Mouse (Mus musculus) MEL (cell line): ENCODE results near the gene 1700001C19Rik.

Experiments used
- CTCF ChIP-seq, 3 experiments: IDR thresholded peaks in 2 of 3; conservative IDR thresholded peaks in 1 of 3; 2 replicates each; pipeline ENCODE4 v1.5.1; 2011 to 2012; ENCODE audit warnings: low read length in 3 of 3, low read depth in 2 of 3, mild to moderate bottlenecking in 2 of 3, improper control_type of control experiment in 1 of 3, inconsistent platforms in 1 of 3, mixed read lengths in 1 of 3, moderate library complexity in 1 of 3; ENCODE audit not compliant: control insufficient read depth in 1 of 3, insufficient read depth in 1 of 3, poor library complexity in 1 of 3, severe bottlenecking in 1 of 3
- E2F4 ChIP-seq: IDR thresholded peaks from 2 replicates; pipeline ENCODE4 v1.6.1; 2011; ENCODE audit warnings: low read depth, low read length, improper control_type of control experiment, borderline replicate concordance
- EP300 ChIP-seq, 2 experiments: IDR thresholded peaks; 2 replicates each; pipeline ENCODE4 v1.6.1; 2011; ENCODE audit warnings: improper control_type of control experiment in 2 of 2, low read length in 2 of 2, low read depth in 1 of 2, mild to moderate bottlenecking in 1 of 2
- GABPA ChIP-seq: IDR thresholded peaks from 2 replicates; pipeline ENCODE4 v1.6.1; 2012; ENCODE audit warnings: low read depth, mild to moderate bottlenecking, inconsistent platforms, low read length, improper control_type of control experiment, moderate library complexity
- GATA1 ChIP-seq: IDR thresholded peaks from 2 replicates; pipeline ENCODE4 v1.6.1; 2011; ENCODE audit warnings: low read depth, low read length, improper control_type of control experiment
- MAFK ChIP-seq: IDR thresholded peaks from 2 replicates; pipeline ENCODE4 v1.6.1; 2011; ENCODE audit warnings: low read depth, mild to moderate bottlenecking, low read length, improper control_type of control experiment, borderline replicate concordance
- MAX ChIP-seq: IDR thresholded peaks from 2 replicates; pipeline ENCODE4 v1.6.1; 2011; ENCODE audit warnings: low read length, improper control_type of control experiment
- MYC ChIP-seq: IDR thresholded peaks from 2 replicates; pipeline ENCODE4 v1.6.1; 2011; ENCODE audit warnings: low read depth, mild to moderate bottlenecking, low read length, improper control_type of control experiment, moderate library complexity
- NELFE ChIP-seq: IDR thresholded peaks from 2 replicates; pipeline ENCODE4 v1.6.1; 2011; ENCODE audit warnings: low read depth, low read length, improper control_type of control experiment
- POLR2A ChIP-seq, 2 experiments: IDR thresholded peaks; 2 replicates each; pipeline ENCODE4 v1.6.1; 2011 to 2012; ENCODE audit warnings: low read length in 2 of 2, mild to moderate bottlenecking in 2 of 2, control low read depth in 1 of 2, improper control_type of control experiment in 1 of 2, low read depth in 1 of 2, moderate library complexity in 1 of 2; ENCODE audit not compliant: control insufficient read depth in 1 of 2, insufficient read depth in 1 of 2, poor library complexity in 1 of 2
- RAD21 ChIP-seq: IDR thresholded peaks from 2 replicates; pipeline ENCODE4 v1.6.1; 2011; ENCODE audit warnings: mild to moderate bottlenecking, low read depth, low read length, improper control_type of control experiment
- RCOR1 ChIP-seq: IDR thresholded peaks from 2 replicates; pipeline ENCODE4 v1.6.1; 2012; ENCODE audit warnings: low read depth, mild to moderate bottlenecking, inconsistent platforms, low read length, improper control_type of control experiment
- USF1 ChIP-seq: IDR thresholded peaks from 2 replicates; pipeline ENCODE4 v1.6.1; 2014; ENCODE audit warnings: low read depth, mild to moderate bottlenecking, inconsistent platforms, low read length, improper control_type of control experiment, moderate library complexity

- TF ChIP-seq POLR2A (IDR thresholded peaks at IDR 0.05; ENCODE audit: control insufficient read depth in 1 of 2, insufficient read depth in 1 of 2, low read depth in 1 of 2, low read length in 2 of 2, poor library complexity in 1 of 2) (no peak), GABPA (no peak), CTCF (IDR thresholded peaks at IDR 0.05 in 2 of 3, conservative IDR thresholded peaks at IDR 0.05 in 1 of 3; ENCODE audit: control insufficient read depth in 1 of 3, insufficient read depth in 1 of 3, low read depth in 2 of 3, low read length in 3 of 3, poor library complexity in 1 of 3, severe bottlenecking in 1 of 3) (no peak), RCOR1 (no peak), MAFK (no peak), NELFE (no peak), GATA1 (no peak), RAD21 (no peak), EP300 (IDR thresholded peaks at IDR 0.05; ENCODE audit: low read depth in 1 of 2, low read length in 2 of 2) (no peak), E2F4 (no peak), MAX (no peak), MYC (no peak), USF1 (no peak)
Observed at GRCm38 (mm10) chr17:47458936-47459335, 21.8 kb upstream of the 1700001C19Rik start.
